Mouse (Mus musculus) adrenal gland, postnatal 14 days (tissue): ENCODE data around the gene Gm11733. TPM values are rescaled to one million over a fixed set of nuclear protein-coding genes. Genes with fewer than 3 reads are reported as not detected.
"Not testable (repeated sequence)": the region's sequence is repeated elsewhere in the genome, so short reads cannot be mapped to it uniquely, and the experiment has no call there.

Source experiments
- DNase-seq: peaks from one replicate; pipeline ENCODE4 v3.0.0; 2021; ENCODE audit warnings: mixed read lengths
- long read RNA-seq, 2 experiments: library from polyadenylated mRNA; stranded (forward); transcript quantifications; one replicate each; pipeline ENCODE4 v2.0.0; 2021
- total RNA-seq: library from RNA; stranded (reverse); gene quantifications from 2 replicates; pipeline ENCODE4 v1.2.3, GENCODE M21; 2021

Gene Gm11733
- total RNA-seq: not detected in 2 replicates
- long read RNA-seq, experiment 1: 0 reads
- long read RNA-seq, experiment 2: 0 reads

DNA sequence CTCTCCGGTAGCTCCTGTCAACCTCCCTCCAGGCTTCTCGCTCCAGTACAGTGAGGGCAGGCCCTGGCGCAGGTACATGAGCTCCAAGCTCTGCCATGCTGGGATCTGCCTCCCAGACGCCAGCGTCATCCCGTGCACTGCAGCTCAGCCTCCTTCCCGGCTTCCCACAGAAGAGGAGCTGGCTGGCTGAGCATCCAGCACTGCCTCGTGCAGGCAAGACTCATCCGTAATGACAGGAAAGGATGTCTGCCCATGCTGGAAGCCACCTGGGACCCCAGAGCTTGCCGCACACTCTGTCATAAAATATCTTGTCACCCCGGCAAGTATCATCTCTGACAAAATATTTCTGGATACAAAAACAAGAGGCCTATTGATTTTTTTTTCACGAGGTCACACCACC, at the start of gene Gm11733:
TSS of gene Gm11733 (plus strand) at position 171 of the 400 bp plus-strand sequence.
- peak; percentile 16 for DNase-seq

DNA sequence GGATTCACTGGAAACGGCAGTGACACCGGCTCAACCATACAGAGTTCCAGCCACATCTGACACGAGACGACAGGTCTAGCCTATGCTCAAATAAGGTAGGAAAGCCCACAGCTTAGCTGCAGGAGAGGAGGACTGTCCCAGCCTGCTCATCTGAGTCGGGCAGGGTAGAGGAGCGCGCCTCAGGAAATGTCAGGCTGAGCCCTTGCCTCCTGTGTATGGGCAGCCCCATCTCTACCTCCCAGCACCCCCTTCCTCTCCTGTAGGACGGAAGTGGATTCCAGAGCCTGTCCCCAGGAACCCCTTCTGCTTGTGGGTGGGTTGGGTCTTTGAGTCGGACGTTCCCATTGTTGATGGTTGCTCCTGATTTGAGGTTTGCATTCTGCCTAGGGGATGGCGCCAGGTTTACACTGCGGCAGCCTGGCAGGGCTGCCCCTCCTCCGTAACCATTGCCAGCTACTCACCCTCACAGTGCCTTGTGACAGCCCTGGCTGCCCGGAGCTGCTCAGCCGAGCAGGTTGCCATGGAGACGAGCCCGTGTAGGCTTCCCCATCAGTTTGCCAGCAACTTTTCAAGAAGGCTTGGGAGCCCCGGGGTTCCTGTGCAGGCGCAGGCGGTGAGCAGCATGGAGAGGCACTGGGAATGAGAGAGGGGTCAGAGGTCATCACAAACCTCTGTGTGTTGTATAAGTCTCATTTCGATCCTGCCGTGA, 47.6 kb upstream of the Gm11733 start:
- peak; percentile 69 for DNase-seq

DNA sequence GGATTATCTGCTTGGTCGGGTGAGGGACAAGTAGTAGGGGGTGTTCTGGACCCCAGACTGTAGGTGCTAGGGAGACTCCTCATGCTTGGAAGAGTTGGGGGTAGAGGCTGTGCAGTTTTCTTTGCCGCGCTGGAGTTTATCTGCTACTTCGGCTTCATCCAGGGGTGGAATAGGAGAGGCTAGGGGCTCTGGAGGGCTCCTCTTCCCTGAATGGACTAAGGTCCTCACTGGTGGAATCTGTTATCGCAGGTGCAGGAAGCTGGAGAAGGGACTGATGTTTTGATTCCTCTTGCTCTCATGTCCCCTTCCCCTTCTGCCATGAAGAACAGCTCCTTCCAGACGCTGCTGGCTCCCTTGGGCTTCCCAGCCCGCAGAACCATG, 47.1 kb upstream of the Gm11733 start:
- DNase-seq: no peak

DNA sequence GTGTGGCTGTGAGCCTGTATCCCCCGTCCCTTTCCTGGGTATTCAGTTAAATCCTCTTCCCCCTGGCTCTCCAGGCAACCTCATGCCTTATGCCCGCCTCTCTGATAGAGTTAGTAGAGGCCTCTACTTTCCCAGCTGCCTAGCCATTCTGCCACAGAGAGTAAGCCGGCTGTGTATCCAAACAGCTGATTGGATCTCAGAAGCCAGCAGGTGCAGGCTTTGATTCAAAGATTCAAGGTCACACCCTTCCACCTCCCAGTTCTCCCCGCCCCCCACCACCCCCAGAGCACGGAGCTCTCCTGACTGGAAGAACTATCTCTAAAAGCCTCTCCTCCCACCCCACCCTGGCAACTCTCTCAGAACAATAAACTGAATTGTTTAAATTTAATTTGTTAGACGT, 45.8 kb upstream of the Gm11733 start:
- DNase-seq: no peak

DNA sequence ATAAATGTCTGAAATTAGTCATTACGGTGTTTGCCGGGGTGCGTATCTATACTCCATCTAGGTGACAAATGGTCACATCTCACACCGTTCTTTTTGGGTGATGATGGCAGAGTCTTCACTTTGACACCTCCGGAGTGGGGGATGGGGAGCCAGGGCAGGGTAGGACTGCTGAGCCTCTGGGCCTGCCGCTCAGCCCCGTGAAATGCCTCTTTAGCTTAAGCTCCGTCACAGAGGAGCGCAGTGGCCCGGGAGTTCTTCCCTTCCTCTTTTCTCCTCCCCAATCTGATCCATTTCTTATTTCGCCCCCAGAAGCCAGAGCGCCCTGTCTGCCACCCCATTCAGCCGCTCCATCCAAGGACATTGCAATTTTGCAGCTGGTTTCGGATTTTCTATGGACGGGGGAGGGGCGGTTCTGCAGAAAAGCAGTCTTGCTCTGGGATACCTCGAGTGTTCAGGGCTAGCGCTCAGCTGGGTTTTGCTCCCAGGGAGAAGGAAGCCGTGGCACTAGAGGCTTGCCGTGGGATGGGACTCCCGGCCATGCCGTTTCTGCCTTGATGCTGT, 43.2 kb upstream of the Gm11733 start:
- DNase-seq: peak; percentile 31

DNA sequence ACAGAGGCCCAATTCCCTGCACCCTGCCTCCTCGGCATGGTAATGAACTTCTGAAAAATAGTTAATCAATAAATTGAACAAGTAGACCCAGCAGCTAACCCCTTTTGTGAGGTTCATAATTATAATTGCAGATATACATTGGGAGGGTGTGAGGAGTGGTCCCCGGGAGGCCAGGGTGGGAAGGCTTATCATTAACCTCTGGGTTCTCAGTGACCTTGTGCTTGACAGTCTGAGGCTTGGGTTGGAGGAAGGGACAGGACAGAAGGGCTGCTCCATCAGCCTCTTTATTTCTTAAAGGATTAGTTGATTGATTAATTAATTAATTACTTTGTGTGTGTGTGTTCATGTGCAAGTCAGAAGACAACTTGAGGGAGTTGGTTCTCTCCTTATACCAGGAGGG, 40.1 kb upstream of the Gm11733 start:
- DNase-seq: no peak

DNA sequence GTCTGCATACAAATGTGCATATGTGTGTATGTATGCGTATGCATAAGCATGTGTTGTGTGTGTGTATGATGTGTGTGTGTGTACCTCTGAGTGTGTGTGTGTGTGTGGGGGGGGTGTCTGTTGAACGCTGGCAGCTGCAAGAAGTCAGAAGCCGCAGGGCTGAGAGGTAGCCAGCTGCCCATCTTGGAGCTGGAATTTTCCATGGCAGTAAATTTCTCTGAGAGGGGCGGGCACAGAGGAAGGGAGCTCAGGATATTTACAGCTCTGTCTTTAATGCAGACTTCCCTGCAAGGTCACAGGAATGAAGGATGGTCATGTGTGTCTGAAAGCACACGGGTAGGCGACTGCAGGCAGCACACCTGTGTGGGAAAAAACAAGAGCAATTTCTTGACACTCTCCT, 38.5 kb upstream of the Gm11733 start:
- DNase-seq: peak; percentile 29

DNA sequence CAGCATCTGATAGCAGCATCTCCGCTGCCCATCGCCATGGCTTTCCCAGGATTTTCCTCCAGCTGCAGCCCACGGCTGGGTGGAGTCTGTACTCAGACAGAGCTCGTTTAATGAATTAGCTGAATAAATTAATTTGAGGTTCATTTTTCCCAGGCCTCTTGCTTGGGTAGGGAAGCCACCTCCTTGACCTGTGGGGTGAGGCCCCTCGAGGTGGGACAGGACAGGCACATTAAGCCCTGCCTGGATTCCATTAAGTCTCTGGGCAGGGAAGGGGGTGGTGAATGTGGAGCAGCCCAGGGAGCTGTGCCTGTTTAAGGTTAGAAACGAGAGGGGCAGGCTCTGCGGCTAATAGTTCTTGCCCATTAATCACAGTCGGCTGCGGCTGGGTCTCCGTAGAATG, 30.1 kb upstream of the Gm11733 start:
- no peak for DNase-seq

DNA sequence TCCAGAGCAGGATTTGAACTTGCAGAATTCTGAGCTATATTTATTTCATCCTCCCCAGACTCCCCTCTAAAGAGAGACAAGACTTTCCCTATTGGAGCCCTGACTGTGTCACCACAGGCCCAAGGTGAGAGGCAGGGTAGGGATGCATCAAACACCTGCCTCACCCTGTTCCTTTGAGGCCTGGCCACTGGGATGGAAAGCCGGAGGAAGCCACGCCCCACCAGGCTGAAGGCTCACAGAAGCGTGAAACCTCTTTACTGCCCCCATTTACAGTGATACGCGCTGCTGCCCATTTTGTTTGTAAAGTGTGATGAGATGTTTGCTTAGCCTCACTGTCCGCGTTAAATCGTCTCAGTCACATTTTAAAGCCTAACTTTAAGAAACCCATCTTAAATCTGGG, 25.0 kb upstream of the Gm11733 start:
- no peak for DNase-seq

DNA sequence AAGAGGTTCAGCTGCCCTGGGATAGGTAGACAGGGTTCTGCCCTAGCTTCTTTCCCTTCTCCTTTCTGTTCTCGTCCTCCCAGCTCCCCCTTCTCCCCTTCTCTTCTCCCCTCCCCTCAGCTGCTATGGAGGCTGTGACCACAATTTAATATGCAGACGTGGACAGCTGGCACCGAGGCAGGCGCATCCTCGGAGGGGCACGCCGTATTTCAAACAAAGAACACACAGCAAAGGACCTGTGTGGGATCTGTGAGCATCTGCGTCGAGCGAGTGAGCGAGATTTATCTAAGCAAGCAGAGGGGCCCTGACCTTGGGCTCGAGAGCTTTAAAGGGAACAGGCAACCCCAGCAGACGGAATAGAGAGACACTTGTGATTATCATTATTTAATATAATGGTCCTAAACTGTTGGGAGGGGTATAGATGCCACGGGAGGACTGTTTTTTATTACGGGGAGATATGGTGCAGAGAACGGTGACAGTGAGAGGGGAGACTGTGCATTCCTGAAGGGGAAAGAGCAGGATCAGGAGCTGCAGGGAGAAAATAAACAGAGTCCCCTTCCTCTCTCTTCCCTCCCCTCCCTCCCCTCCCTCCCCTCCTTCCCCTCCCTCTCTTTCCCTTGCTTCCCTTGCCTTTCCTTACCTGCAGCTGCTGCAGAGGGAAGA, 21.8 kb upstream of the Gm11733 start:
- DNase-seq: no peak

DNA sequence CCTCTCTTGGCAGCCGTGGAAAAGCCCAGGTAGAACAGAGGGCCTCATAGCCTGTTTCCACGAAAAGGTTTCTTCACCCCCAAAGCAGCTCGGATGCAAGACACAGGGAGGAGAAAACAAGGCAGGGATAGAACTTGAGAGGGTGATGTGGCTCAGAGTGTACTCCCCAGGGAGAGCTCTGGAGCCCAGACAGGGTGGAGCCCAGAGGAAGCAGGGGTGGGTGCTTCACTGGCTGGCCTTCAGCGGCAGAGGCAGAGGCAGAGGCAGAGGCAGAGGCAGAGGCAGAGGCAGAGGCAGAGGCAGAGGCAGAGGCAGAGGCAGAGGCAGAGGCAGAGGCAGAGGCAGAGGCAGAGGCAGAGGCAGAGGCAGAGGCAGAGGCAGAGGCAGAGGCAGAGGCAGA, 20.8 kb upstream of the Gm11733 start:
- DNase-seq: not testable (repeated sequence)

DNA sequence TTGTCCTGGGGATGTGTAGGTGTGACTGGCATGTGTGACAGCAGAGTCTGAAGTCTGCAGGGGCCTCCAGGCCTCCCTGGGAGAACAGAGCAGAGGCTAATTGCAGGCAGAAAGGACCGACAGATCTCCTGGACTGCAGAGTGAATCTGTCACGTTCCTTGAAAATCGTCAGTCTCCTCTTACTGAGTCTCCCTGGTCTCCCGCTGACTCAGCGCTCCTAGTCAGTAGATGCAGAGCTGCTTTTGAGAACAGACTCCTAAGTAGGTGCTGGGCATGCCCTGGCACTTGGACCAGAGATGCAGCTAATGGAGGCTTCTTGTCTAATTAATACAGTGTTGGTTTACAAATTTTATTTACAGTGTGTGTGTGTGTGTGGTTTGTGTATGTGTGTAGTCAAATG, 17.9 kb upstream of the Gm11733 start:
- DNase-seq: no peak

DNA sequence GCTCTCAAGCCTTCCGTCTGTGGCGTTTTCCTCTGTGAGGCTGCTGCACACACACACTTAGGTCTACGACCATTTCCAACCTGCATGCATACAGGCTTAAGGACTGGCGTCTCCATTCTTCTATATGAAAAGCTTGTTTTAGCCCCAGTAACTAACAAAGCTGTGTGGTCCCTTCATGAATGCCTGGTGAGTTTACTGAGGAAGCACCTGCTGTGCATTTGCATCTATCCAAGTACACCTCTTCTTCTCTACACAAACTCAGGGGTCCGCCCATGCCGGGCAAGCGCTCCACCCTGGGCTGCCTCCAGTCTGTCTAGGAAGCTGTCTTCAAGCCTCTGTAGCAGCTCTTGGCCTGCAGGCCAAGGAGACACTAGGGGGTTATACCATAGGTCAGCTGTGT, 17.3 kb upstream of the Gm11733 start:
- no peak for DNase-seq

DNA sequence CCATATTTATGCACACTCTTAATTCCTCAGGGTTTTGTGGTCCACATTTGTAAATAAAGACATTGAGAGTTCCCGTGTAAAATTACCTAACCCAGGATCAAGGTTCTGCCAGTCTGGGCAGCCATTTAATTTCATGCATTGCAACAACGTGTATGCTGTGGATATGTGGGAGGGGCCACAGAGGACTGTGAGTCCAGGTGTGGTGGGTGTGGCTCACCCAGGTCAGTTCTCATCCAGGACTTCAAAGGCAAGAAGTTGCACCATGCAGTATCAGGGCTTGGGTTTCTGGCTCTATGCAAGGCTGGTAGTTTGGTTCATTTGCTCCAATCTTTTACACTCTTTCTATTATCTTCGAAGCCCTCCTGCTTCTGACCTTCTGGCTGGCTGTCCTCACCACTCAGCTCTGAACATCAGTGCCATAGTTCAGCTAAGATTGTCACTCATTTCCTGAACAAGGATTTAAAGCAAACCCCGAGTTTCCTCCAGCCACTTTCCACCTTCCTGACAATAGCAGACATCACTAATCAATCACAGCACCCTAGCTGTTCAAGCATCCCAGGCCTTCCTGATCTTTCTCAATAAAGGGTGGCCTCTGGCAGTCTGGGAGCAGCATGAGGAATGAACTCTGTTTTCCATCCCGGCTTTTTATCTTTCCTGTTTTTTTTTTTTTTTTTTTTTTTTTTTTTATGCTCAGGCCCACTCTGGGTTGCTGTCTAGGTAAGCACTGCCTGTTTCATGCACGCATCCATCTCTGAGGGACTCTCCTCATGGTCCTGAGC, 15.4 kb upstream of the Gm11733 start:
- DNase-seq: no peak

DNA sequence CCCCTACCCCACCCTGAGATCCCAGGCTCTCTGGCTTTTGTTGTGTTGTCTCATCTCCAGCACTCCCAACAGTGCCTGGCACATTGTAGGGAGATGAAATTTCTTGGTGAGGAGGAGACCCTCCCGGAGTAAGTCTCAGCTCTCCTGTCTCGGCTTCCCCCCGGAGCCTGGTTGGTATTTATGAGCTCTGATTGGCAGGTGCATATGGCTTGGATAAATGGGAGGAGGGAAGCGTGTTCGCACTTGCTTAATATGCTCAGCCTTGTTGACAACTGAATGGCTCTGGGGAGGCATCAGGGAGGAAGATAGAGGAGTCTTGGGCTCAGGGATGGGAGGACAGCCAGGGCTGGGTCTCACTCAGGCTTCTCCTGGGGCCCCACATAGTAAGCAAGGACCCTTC, 14.4 kb upstream of the Gm11733 start:
- no peak for DNase-seq

DNA sequence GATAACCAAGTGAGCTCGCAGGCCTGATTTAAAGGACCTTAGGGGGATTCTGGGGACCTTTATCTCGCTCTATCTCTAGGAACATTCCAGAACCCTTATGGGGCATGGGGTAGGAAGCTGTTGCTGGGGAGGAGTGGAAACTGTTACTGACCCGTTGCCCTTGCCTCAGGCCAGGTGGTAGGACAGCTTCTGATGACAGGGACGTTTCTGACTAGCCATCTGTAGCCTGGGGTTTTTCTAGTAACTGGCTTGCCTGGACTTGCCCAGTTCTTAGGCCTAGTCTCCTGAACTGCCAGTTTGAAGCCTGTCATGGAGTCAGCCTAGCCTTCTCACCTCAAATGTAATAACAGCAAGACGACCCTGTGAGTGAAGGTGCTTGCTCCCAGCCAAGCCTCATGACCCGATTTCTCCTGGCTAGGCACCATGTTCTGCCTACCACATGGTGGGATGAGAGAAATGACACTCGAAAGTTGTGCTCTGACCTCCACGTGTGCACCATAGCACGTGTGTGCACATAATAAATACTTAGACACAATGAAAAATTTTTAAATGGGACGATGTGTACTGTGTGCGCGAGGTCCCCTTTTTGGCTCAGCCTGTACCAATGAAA, 13.5 kb upstream of the Gm11733 start:
- no peak for DNase-seq

DNA sequence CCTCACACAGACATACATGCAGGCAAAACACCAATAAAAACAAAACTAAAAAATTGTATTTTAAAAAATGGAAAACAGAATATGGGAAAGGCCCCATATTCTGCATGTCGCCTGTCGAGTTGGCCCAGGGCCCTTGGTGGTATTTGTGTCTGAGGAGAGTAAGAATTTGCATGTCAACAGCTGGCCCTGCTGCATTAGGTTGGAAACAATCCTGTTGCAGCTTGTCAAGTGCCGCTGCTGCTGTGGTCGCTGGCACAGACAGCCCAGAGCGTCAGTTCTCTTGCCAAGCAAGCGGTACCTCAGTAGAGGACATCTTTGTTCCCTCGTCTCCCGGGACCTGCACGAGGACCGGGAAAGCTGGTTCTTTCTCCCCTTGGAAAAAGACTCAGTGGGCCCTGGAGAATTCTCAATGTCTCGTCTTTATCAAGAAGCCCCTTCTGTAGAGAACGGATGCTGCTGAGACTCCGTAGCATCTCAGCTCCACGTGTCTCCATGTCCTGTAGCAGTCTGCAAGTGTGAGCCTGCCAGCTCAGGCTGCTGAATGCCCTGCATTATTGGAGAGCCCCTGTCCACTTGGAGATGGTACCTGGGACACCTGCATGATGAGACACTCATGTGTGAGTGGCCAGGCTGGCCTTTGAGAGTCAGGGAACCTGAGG, 12.4 kb upstream of the Gm11733 start:
- no peak for DNase-seq

DNA sequence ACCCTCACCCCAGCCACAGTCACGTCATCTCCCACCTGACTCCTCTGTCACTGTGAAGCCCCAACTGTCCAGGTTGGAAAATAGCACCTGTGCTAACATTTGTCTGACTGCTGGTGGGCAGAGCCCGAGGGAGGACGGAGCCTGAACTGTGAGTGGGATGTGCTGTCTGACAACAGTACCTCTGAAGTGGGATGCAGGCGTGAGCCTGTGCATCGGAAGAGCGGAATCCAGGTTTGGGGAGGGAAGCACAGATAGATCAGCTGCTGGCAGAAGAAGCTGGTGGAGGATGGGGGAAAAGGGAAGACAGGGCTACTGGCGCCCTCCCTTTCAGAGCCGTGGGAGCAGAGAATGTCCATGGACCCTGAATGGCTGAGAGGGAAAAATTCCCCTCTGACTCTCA, 11.3 kb upstream of the Gm11733 start:
- no peak for DNase-seq

DNA sequence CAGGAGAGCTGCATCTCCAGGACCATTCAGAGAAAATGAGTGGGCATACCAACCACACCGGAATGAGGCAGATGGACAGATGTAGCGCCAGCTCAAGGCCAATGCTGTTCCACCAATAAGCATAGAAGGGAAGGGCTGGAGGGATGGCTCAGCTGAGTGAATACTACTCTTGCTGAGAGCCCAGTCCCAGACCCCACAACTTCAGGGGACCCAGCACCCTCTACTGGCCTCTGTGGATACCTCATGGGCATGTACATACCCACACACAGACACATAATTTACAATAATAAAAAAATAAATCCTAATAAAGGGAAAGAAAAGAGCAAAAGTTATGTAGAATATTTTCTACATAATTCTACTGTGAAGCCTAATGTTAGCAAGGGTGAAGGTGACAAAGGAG, 9.0 kb upstream of the Gm11733 start:
- no peak for DNase-seq

DNA sequence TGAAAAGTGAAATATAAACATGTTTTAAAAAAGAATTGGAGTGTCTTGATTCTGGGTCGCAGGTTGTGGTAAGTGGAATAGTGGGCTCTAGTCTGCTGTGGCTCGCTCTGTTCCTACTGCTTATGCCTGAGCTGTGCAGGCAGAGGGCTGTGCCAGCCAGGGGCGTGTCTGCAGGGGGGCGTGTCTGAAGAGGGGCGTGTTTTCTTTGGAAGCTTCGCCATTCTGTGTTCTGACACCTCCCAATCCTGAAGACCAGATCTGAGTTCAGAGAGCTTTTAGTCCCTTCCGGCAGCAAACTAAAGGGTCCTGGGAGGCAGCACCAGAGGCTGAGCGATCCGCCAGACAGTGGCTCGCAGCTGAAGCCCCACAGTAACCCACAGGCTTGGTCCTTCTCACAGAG, 8.5 kb upstream of the Gm11733 start:
- peak; percentile 67 for DNase-seq

DNA sequence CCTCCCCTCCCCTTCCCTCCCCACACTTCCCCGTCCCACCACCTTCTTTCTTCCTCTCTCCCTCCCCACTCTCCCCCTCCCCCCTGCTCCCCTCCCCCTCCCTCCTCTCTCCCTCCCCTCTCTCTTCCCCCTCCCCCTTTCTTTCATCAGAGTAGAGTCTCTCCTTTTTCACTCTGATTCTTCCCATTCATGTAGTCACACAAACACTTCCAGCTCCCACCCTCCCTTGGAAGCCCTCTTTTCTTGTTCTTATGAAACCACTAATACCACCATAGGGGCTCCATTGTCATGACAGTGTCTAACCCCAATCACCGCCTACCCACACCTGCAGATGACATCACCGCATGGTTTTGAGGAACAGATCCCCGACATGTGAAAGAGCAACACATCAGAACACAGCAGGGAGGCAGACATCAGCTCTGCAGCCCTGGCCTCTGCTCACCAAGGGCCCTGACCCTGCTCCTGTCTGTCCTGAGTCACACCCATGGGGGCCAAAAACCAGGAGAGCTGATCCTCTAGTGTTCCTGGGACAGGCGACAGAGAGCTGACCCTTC, 7.5 kb upstream of the Gm11733 start:
- DNase-seq: no peak
